Mouse (Mus musculus): ENCODE measurements around the gene C1qa.

DNA sequence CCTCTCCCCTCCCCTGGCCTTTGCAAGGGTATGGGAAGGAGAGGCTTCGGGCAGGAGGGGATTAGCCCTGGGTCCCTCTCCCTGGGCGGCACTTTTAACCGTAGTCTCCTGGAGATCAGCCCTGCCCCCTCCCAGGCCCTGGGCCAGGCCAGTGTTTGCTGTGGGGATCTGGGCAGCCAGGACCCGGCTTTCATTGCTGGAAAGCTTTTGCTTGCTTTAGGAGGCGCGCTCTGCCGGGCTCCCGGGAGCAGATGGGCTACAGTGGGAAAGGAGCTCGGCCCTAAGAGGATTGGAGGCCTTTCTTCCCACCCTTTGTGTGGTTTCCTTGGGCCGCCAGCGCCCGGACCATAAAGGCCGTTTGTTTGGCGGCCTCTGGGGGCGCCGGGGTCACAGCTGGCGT lies 36.8 kb downstream of the C1qa start:
- TF ChIP-seq POLR2A (IDR thresholded peaks at IDR 0.05; ENCODE audit: insufficient read length, low read depth) (no peak), MYOG (IDR thresholded peaks at IDR 0.05; ENCODE audit: control insufficient read depth in 1 of 3, insufficient read depth in 1 of 3, insufficient read length in 2 of 3, low read depth in 2 of 3) (peak in 1 of 3 experiments; percentile 30), MAX (IDR thresholded peaks at IDR 0.05; ENCODE audit: low read depth) (no peak), TCF12 (IDR thresholded peaks at IDR 0.05; ENCODE audit: insufficient read depth, poor library complexity, severe bottlenecking) (no peak)

All from myocyte (in vitro differentiated cells).